Mouse (Mus musculus) lung, postnatal 0 days (tissue): ENCODE results near the gene Cabp2. TPM values are rescaled to one million over a fixed set of nuclear protein-coding genes. Genes with fewer than 3 reads are reported as not detected.
"Not testable (repeated sequence)": the region's sequence is repeated elsewhere in the genome, so short reads cannot be mapped to it uniquely, and the experiment has no call there.

Experiments used
- ATAC-seq: fragments of 200-750 bp; cut with Nextera tagmentation; 2 replicates; pipeline ENCODE4 v1.8.0; 2017; ENCODE audit warnings: moderate library complexity
- DNase-seq: peaks from one replicate; pipeline ENCODE4 v3.0.0-alpha.2; 2016; ENCODE audit warnings: low spot score
- H3K27ac ChIP-seq: fragments of 300-500 bp; sonication (generic); 2 replicates; pipeline ENCODE4 v1.5.1; 2014; ENCODE audit warnings: antibody characterized with exemption, mild to moderate bottlenecking, low read length, mixed read lengths
- H3K27me3 ChIP-seq: fragments of 300-500 bp; sonication (generic); replicated peaks from 2 replicates; pipeline ENCODE4 v1.6.1; 2014; ENCODE audit warnings: low read length, mixed read lengths; ENCODE audit not compliant: insufficient read depth
- H3K36me3 ChIP-seq: fragments of 300-500 bp; sonication (generic); 2 replicates; pipeline ENCODE4 v1.6.1; 2014; ENCODE audit warnings: low read length, mixed read lengths; ENCODE audit not compliant: insufficient read depth
- H3K4me1 ChIP-seq: fragments of 300-500 bp; sonication (generic); 2 replicates; pipeline ENCODE4 v1.6.1; 2014; ENCODE audit warnings: antibody characterized with exemption, low read depth, low read length, mixed read lengths; ENCODE audit not compliant: insufficient read depth
- H3K4me2 ChIP-seq: fragments of 300-500 bp; sonication (generic); replicated peaks from 2 replicates; pipeline ENCODE4 v1.6.1; 2014; ENCODE audit warnings: low read depth, mild to moderate bottlenecking, low read length, moderate library complexity, mixed read lengths
- H3K4me3 ChIP-seq: fragments of 300-500 bp; sonication (generic); 2 replicates; pipeline ENCODE4 v1.5.1; 2014; ENCODE audit warnings: low read depth, low read length
- H3K9ac ChIP-seq: fragments of 300-500 bp; sonication (generic); replicated peaks from 2 replicates; pipeline ENCODE4 v1.6.1; 2014; ENCODE audit warnings: low read depth, mild to moderate bottlenecking
- H3K9me3 ChIP-seq: fragments of 300-500 bp; sonication (generic); 2 replicates; pipeline ENCODE4 v1.6.1; 2016; ENCODE audit warnings: low read length, mixed read lengths
- CTCF ChIP-seq: IDR thresholded peaks from 2 replicates; pipeline ENCODE4 v1.5.1; 2016; ENCODE audit warnings: antibody characterized with exemption, mild to moderate bottlenecking
- EP300 ChIP-seq: IDR thresholded peaks from 2 replicates; pipeline ENCODE4 v1.6.1; 2016; ENCODE audit warnings: antibody characterized with exemption, mild to moderate bottlenecking, control low read depth
- WGBS: fragments of 180-500 bp; shearing (Covaris S2); extraction: QIAGEN DNeasy Blood & Tissue Kit; methylation state at CpG from one replicate; pipeline ENCODE4 v1.1.7; 2014; 5-methylcytosine and 5-hydroxymethylcytosine counted together
- polyA plus RNA-seq: library from polyadenylated mRNA; unstranded; fragments of >200 nt; fragmentation: Nextera tagmentation; extraction: Ambion mirVana; gene quantifications from 2 replicates; pipeline ENCODE4 v1.2.1, GENCODE M21; 2015

Cabp2 gene
- polyA plus RNA-seq, 1 experiment from 2014 or later = not detected

DNA sequence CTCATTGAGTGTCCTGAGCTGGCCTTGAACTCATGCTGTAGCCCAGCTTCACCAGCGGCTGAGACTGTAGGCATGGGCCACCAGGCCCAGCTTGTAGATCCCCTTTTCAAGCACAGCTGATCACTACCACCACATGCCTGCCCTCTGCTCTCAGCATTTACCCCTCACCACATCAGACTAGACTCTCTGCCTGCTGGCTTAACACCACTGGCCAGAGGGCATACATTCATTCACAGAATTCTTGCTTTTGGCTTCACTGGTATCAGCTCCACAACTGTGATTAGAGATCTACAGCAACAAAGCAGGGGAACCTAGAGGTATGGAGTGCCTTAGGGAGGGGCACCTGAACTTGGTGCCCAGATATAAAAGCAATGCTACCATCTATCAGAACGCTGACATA, 39.1 kb downstream of the Cabp2 start:
- peak overlapping the region; percentile 49 for H3K4me2 ChIP-seq
- DNase-seq = no peak
- H3K27ac ChIP-seq = no peak overlapping the region
- no peaks in the 10 kb centered on the region for H3K9me3 ChIP-seq
- H3K4me3 ChIP-seq = 0 out of 2 replicates have a peak overlapping the region, but pooled peaks have one; percentile 42
- ATAC-seq = no peak
- TF ChIP-seq EP300 (no peak), CTCF (no peak)
- WGBS = 98% methylated on average over 2 of the region's 2 CpGs
- no peaks in the 10 kb centered on the region for H3K27me3 ChIP-seq
- H3K36me3 ChIP-seq = no peaks in the 10 kb centered on the region
- H3K4me1 ChIP-seq = peaks cover 5% of the 10 kb centered on the region; the same call in 1 of the 2 replicates
- H3K9ac ChIP-seq = 0 out of 2 replicates have a peak overlapping the region, but pooled peaks have one; percentile 5

DNA sequence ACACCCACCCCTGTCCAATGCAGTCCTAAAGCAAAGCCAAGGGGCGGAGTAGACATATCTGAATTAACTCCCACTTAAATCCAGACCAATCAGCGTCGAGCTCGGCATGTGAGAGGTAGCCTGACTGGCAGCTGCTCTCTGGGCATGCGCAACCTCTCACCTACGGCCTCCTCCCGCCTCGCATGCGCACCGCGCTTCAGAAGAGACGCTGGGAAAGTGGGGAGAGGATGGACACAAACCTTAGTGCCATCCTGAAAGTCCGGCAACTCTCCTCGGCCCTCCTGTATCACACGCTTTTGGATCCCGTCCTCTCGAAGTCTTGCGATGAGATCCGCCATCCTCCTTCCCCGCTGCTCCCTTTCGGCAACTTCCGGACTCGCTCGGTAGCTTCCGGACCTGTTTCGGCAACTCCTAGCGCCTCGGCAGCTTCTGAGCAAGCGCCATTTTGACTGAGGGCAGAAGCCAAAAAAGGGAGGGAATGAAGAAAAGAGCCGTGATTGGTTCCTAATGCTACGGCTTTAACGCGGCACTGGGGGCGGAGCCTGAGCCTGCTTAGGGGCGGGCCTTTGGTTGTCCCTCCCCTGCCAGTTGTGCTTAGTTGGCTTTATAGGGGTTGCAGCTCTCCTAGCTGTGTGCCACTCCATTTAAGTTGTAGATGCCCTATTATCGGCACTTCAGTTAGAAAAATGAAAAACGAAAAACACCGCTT, 39.9 kb downstream of the Cabp2 start:
- WGBS = 2% methylated on average over 38 of the region's 38 CpGs
- no peaks in the 10 kb centered on the region for H3K27me3 ChIP-seq
- peak; percentile 82 for ATAC-seq
- peak; percentile 99 for DNase-seq
- H3K27ac ChIP-seq = peak overlapping the region; percentile 68
- H3K4me2 ChIP-seq = peak overlapping the region; percentile 49
- TF ChIP-seq EP300 (no peak), CTCF (no peak)
- peak overlapping the region; percentile 32; the same call in 1 of the 2 replicates for H3K9ac ChIP-seq
- H3K9me3 ChIP-seq = no peaks in the 10 kb centered on the region
- peak overlapping the region; percentile 42 for H3K4me3 ChIP-seq
- H3K36me3 ChIP-seq = no peaks in the 10 kb centered on the region
- H3K4me1 ChIP-seq = peaks cover 5% of the 10 kb centered on the region; the same call in 1 of the 2 replicates

DNA sequence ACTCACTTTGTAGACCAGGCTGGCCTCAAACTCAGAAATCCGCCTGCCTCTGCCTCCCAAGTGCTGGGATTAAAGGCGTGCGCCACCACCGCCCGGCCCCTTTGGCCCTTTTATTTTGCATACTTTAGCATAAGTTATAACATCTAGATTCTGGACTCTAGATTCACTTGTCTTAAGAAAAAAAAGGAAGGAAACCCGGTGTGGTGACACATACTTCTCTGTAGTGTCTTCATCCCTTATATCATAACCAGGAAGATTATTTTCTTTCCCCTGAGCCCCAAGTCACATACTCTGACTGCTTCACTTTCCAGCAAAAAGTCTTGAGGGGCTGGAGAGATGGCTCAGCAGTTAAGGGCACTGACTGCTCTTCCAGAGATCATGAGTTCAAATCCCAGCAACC, 40.5 kb downstream of the Cabp2 start:
- not testable (repeated sequence) for H3K9me3 ChIP-seq, H3K4me3 ChIP-seq, H3K4me1 ChIP-seq, H3K27me3 ChIP-seq, H3K9ac ChIP-seq, H3K36me3 ChIP-seq, H3K27ac ChIP-seq, H3K4me2 ChIP-seq, ATAC-seq
- peak; percentile 46 for DNase-seq
- 53% methylated on average over 6 of the region's 6 CpGs for WGBS

DNA sequence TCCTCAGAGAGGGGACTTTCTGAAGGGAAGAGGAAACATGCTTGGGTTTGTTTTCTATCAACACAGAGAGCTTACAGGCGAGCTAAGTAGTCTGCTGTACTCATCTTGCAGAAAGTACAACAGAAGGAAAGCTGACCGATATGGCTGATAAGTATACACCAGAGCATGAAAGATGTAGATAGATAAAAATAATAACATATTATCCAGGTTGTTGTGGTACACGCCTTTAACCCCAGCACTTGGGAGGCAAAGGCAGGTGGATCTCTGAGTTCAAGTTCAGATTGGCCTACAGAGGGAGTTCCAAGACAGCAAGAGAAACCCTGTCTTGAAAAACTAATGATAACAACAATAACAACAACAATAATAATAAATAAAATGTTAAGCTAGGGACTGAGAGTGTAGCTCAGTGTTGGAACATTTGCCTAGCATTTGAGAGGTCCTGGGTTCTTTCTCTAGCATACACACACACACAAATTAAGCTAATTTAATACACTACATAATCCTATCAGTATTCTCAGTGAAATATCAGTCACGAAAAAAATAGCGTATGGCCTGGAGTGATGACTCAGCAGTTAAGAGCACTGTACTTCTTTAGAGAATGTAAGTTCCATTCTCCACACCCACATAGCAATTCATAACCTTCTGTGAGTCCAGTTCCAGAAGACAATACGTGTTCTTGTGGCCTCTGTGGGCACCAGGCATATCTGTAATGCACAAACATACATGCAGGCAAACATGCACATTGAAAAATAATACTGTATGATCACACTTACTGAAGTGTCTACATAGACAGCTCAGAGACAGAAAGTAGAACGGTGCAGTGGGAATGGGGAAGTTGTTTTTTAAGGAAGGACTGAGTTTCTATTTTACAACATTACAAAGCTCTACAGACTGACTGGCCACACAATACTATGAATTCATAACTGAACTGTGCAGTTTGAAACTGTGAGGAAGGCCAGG, 41.3 kb downstream of the Cabp2 start:
- peaks cover 9% of the 10 kb centered on the region for H3K4me1 ChIP-seq
- 75% methylated on average over 7 of the region's 7 CpGs for WGBS
- no peak overlapping the region for H3K27ac ChIP-seq
- DNase-seq (no peak), ATAC-seq (no peak)
- no peaks in the 10 kb centered on the region for H3K27me3 ChIP-seq
- no peak overlapping the region for H3K9ac ChIP-seq
- H3K4me2 ChIP-seq = no peak overlapping the region
- H3K36me3 ChIP-seq = no peaks in the 10 kb centered on the region
- no peaks in the 10 kb centered on the region for H3K9me3 ChIP-seq
- TF ChIP-seq EP300 = no peak
- no peak; the same call in 1 of the 2 replicates for TF ChIP-seq CTCF
- H3K4me3 ChIP-seq = no peak overlapping the region

DNA sequence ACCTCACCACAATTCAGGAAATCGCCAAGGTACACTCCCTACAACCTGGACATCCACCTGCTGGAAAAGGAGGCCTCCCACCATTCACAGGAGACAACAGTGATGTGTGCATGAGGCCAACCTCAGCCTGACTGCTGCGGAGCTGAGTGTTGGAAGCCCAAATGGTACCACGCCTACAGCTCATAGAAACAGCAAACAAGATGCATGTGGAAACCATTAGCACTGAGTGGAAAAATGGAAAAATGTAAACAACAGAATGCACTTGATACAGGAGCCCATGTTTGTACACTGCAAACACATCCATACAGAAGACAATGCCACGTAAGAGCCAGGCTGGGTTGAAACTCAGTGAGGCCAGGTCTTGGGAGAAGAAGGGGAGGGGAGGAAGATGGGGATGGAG, 43.1 kb downstream of the Cabp2 start:
- Histone ChIP-seq H3K27me3 (no peaks in the 10 kb centered on the region), H3K9ac (no peak overlapping the region), H3K4me3 (no peak overlapping the region), H3K9me3 (no peaks in the 10 kb centered on the region), H3K36me3 (peaks cover 7% of the 10 kb centered on the region; the same call in 1 of the 2 replicates), H3K4me2 (no peak overlapping the region), H3K4me1 (peaks cover 9% of the 10 kb centered on the region), H3K27ac (no peak overlapping the region)
- WGBS = 59% methylated on average over 4 of the region's 4 CpGs
- ATAC-seq (no peak), DNase-seq (no peak)
- TF ChIP-seq CTCF = no peak
- no peak for TF ChIP-seq EP300

DNA sequence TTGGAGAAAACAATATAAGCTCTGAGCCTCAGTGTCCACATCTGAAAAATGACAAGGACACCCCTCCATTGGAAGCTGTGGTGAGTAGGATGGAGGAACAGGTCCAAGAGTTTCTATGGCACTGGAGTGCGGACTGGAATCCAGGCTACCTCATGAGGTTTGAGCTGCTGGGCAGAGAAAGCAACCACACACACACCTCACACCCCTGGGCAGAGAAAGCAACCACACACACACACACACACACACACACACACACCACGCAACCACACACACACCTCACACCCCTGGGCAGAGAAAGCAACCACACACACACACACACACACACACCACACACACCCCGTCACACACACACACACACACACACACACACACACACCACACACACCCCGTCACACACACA, 43.9 kb downstream of the Cabp2 start:
- not testable (repeated sequence) for H3K27me3 ChIP-seq, H3K4me1 ChIP-seq, H3K9me3 ChIP-seq, DNase-seq, H3K27ac ChIP-seq, H3K36me3 ChIP-seq, H3K9ac ChIP-seq
- 9% methylated on average over 4 of the region's 4 CpGs for WGBS
- ATAC-seq = peak; percentile 12
- peak overlapping the region; percentile 70 for H3K4me3 ChIP-seq
- peak overlapping the region; percentile 71 for H3K4me2 ChIP-seq
